Mouse (Mus musculus) lung, postnatal 25 days (tissue): ENCODE measurements around the gene Tmem203.

Experiments
- DNase-seq: peaks from one replicate; pipeline ENCODE4 v3.0.0; 2022; ENCODE audit warnings: low spot score

Tmem203 gene

DNA sequence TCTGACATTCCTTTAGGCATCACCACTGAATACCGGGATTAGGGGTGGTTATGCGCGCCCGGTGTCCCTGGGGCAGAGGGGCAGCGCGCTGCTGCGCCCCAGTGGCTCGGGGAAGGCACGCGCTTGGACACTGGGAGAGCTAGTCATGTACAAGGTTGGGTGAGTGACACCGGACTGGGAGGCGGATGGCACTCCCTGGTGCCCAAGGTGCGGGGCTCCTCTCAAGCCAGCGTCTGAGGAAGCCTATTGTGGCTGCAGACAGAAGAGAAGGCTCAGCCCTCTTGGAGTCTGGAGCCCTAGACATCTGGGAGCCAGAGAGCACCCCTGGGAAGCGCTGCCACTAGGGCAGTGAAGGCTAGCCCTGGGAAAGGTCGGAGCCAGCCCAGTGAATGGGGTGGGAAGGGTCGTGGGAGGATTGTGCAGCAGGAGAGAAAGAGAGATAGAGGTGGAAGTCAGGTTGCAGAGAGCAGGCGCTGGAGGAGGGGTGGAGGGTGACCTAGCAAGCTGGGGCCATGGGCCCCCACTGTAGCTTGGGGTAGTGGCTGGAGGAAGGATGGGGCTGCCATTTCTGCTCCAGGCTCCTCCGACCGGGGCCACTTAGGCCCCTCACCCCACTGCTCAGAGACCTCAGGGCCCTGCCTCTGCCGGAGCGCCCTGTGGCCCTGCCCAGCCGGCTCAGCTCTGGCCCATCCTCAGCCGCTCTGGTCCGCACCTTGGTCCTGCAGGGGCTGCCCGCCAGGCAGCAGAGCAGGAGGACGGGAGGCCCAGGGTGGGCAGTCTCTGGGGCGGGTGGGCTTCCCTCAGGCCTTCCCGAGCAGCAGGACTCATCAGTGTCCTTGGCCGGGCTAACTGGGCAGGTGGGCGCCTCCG lies 36.2 kb downstream of the Tmem203 start:
- DNase-seq: no peak

DNA sequence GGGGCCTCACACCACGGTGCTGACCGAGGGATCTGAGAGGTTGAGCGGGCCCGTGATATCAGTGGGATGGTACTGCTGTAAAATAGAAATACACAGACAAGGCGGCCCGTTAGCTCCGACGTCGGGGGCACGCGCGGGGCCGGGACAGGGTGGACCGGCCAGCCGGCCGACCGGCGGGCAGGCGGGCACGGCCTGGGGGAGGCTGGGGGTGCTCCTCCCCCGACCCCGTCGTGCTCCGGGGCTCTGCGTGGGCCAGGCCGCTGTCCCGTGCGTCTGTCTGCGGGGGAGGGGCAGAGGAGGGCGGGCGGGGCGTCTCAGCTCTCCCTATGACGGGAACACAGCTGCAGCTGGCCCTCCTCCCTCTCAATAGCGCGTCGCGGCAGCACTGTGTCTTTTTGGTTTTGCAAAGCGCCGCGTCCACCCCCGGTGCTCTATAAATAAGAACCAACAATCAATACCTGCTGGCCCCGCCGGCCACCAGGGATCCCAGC lies 36.9 kb downstream of the Tmem203 start:
- no peak for DNase-seq

DNA sequence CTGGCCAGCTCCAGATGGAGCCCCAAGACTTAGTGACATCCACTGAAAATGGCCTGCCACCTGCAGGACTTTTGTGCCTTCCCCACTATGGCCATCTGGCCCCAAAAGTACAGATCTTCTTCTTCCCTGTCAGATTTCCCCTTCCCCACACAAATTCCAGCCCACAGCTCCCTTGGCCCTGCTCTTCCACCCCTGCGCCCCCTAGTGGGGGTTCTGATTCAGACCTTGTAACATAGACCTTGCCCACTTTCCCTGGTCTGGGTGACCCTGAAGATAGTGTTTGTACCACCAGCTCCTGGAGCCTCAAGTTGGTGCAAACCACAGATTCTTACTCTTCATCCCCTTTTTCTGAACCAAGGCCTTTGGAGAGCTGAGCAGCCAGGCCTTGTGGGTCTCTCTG lies 37.6 kb downstream of the Tmem203 start:
- peak; percentile 73 for DNase-seq

DNA sequence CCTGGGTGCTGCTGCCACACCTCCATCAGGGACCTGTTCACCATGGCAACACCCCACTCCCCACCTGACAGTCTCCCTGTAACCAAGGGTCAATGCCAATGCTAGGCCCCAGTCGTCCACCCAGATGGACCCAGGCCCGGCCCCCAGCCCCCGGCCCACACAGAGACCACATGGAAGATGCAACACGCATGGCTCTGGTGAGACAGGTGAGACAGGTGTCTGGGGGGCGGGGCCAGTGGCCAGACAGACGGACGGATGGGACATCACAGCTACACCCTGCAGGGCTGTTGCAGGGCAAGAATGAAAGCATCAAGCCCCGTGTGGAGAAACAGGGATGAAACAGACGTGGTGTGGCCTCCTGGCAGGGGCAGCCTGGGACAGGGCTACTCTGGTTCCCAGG lies 38.5 kb downstream of the Tmem203 start:
- no peak for DNase-seq

DNA sequence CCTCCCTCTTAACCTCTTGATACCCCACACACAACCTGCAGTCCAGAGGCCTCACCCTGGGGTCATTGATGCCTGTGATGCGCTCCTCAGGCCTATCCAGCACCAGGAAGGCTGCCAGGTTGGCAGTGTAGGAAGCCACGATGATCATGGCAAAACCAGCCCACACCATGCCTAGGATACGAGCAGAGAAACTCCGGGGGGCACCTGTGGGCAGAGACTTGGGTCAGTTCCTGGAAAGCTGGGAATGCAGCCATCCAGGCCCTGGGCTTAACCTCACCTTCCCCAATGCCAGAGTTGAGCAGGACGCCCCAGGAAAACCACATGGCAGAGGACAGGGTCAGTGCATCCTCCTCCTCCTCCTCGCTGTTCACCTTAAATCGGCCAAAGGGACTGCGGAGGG lies 41.9 kb downstream of the Tmem203 start:
- DNase-seq: no peak

DNA sequence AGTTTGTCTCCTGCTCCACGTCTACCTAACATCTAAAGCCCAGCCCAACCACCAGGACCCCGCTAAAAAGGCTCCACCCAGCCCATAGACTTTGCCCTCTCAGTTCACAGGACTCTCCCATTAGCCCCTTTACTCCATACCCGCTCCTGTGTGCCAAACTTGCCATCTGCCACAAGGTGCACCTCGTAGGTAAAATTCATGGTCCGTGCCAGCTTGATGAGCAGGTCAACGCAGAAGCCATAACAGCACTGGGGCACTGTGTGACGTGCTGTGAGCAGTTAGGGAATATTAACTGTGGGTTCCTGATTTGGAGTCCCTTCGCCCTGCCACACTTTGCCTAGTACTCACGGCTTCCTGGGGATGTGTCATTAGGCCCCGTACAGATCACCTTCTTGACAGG lies 42.8 kb downstream of the Tmem203 start:
- DNase-seq: no peak

DNA sequence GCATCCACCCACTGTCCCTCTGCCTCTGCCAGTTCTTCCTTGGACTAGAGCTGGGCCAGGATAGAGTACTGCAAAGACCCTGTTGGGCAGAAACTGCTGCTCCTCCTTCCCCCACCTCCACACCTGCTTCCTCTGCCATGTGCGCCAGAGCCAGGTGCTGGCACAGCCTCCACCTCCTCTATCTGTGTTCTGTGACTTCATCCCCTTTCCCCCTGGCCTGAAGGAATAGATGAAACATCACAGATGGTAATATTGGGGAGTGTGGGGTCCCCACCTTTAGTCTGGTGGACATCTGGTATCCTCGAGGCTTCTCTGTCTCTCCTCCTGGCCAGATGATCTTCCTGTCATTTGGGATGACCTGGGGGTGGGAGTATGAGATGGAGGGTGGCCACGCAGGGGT lies 48.2 kb downstream of the Tmem203 start:
- DNase-seq: no peak

DNA sequence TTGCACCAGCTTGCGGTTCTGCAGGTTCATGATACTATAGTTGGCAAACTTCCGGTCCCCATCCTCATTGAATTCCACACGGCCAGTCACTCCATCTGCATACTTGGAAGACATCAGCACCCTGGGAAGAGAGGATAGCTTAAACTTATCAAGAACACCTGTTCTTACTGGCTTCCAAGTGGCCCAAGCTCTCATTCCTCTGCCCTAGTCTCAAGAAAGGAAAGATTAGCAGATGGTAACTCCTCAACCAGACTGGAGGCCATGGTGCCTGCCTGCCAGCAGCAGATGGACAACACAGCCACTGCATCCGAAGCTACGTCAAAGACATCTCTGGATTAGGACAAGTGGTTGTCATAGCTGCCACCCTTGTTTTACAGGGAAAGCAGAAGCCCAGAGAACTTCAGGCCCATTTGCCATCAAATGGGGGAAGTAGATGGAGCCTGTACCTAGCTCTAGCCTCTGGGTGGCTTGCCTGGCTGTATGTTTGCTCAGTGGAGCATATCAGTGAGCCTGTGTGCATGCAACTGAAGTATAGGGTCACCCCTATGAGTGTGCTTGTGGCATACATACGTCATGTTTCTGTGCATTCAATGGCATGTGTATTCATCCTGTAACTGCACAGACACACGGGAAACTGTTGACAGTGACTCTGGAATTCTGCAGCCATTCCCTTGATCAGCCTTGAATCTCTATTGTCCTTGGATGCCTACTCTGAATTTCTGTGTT lies 48.9 kb downstream of the Tmem203 start:
- no peak for DNase-seq

DNA sequence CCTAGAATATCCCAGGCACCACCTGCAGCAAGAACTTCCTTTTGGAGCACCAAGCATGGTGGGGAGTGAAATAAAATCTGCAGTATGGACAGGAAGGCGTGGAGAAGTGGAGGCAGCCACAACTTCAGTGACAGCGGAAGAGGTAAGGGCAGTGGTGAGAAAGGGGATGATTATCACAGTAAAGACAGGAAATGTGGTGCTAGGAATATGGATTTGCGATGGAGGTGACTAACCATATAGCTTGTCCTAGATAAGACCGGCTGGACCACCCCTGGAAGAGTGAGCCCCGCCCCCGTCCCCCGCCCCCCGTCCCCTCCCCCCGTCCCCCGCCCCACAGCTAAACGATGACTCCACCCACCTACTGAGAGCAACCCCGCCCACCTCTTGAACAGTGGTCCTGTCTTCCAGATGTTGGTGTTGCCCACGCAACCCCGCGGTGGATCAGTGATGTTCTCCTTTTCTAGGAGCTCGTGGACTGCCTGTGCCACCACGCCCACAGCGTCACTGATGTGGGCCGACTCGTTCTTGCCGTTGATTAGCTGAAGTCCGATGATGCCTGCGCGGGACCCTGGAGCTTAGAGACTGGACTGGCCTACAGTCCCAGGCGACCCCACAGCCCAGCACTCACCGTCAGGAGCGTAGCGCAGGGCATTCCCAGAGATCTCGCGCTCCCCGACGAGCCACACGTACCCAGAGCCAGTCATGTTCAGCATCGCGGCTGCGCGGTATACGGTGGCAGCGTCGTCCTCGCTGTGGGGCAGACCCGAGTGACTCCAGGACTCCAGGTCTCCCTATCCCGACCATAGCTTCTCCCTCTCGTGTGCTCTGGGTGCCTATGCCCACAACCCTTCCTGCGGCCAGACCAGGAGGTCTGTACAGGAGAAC lies 49.7 kb downstream of the Tmem203 start:
- no peak for DNase-seq
